Mouse (Mus musculus) activated CD4-positive, CD25-positive, alpha-beta regulatory T cell, adult 4 months (primary cell): Measurements from ENCODE around the gene Kri1. TPM values are rescaled to one million over a fixed set of nuclear protein-coding genes. Genes with fewer than 3 reads are reported as not detected.
"Not testable (repeated sequence)": the region's sequence is repeated elsewhere in the genome, so short reads cannot be mapped to it uniquely, and the experiment has no call there.

ENCODE experiments used
- ATAC-seq: one replicate; pipeline ENCODE4 v1.8.0; 2017
- polyA plus RNA-seq, 2 experiments: library from polyadenylated mRNA; unstranded; fragments of 100-300 nt; shearing (Covaris generic); gene quantifications; one replicate each; pipeline ENCODE4 v1.2.1; 2017

Kri1 gene
- polyA plus RNA-seq = 10 to 100 TPM; 20.8 to 26.1 TPM

GRCm38 (mm10) chr9:21287571-21288402, at the start of gene Kri1:
Gene Kri1, minus strand, starts transcription at chr9:21287969.
- ATAC-seq = peak; percentile 55

GRCm38 (mm10) chr9:21336491-21336890, 48.7 kb upstream of the Kri1 start:
- no peak for ATAC-seq

GRCm38 (mm10) chr9:21335391-21335790, 47.6 kb upstream of the Kri1 start:
- no peak for ATAC-seq

GRCm38 (mm10) chr9:21334747-21335146, 47.0 kb upstream of the Kri1 start:
- ATAC-seq = no peak

DNA sequence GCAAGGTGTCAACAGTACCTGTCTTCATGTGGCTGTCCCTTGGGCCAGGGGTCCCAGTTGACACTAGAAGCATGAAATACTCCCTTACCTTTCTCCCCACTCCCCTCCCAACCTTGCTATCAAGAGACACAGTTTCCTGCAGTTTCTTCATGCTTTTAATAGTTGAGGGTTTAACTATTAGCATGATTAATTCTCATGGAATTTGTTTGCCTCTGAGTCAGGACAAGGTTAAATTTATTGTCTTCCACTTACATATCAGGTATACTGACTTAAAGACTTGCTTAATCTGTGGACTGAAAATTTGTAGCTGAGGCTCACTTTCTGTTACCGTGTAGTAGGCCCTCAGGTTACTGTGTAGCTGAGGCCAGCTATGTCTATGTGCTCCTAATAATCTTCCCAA, 45.8 kb upstream of the Kri1 start:
- ATAC-seq = no peak

DNA sequence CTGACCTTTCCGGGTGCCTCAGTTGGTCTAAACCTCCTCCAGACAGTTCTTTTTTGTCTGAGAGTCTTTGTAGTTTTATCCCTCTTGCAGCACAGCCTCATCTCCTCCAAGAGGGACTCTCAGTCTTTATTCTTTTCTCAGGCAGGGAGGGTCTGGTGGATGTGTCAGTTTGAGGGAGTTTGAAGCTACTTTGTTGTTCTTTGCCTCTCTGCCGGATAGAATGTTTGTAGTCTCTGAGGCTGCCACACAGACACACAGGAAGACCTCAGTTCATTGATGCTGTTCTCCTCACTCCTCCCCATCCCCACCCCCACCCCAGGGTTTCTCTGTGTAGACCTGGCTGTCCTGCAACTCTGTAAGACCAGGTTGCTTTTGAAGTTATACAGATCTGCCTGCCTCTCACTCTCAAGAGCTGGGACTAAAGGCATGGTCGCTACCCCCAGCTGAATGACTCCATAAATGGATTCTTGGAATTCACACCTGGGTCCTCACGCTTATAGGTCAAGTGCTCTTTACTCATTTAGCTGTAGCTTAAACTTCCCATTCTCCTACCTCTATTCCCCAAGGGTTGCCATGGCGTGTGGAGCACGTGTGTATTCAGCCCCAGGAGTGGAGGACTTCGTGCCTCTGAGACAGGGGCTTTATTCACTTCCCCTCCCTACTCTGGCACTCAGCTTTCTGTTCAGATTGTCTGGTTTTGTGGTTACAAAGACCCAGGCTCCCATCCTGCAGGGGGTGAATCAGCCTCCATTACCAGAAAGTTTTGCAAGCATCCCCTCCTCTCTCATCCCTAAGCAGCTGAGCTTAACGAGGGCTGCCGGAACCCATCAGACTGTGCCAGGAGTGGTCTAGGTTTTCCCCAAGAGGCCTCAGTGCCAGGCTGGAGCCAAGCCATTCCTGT, 44.6 kb upstream of the Kri1 start:
- no peak for ATAC-seq

DNA sequence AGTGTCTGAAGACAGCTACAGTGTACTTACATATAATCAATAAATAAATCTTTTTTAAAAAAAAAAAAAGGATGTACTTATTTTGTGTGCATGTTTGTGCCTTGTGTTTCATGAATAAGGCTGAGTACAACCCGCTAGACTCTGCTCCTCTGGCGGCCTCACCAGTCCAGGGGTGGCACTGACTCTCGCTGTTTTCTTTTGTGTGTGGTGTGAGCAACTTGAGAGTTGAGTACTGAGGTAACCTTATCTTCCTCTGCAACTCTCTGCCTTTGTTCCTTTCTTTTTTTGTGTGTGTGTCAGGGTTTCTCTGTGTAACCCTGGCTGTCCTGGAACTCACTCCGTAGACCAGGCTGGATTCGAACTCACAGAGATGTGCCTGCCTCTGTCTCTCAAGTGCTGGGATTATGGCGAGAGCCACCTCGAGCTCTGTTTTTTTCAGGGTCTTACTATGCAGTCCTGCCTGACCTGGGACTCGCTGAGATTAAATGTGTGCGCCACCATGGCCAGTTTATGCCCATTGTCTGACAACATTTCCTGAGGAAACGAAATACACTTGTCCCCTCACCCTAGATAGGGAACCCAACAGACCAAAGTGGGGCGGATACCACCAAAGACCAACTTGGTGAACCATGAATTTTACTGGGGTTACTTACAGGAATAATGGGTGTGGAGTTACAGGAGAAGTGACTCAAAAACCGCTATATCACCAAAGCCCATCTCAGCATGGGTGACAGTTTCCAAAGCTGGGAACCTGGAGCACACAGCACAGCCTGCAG, 43.8 kb upstream of the Kri1 start:
- no peak for ATAC-seq

DNA sequence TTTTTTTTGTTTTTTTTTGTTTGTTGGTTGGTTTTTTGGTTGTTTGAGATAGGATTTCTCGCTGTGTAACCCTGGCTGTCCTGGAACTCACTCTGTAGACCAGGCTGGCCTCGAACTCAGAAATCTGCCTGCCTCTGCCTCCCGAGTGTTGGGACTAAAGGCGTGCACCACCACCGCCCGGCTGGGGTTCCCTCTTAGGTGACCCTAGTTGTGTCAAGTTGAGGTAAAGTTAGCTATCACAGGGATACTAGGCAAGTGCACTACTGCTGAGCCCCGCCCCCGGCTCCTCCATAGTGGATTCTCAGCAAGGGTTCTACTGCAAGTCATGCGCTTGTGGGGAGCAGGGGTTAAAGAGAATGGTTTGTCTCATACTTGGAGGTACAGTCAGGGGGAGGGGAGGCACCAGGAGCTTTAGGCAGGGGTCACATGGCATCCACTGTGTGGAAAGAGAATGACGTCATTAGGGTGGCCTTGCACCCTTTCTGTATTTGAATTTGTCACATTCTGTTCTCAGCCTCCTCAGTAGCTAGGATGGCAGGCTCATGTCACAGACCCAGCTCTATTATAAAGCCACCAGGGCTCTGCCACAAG, 42.0 kb upstream of the Kri1 start:
- ATAC-seq = peak; percentile 21

DNA sequence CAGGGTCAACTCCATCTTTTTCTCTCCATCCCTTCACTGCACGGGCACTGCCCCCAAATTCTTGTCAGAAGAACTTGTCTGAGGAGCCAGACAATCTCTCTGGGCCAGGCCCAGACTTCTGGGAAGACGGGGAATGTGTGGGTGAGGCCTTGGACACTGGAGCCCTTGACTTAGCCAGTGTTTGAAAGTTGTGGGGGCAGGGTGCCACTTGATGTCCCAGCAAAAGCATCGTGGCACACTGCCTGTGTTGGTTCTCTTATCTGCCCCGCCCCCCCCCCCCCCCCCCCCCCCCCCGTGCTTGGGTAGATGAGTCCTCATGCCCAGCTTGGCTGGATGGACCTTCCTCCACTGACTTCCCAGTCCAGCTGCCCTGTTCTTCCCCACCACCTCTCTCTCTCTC, 41.3 kb upstream of the Kri1 start:
- ATAC-seq = no peak

DNA sequence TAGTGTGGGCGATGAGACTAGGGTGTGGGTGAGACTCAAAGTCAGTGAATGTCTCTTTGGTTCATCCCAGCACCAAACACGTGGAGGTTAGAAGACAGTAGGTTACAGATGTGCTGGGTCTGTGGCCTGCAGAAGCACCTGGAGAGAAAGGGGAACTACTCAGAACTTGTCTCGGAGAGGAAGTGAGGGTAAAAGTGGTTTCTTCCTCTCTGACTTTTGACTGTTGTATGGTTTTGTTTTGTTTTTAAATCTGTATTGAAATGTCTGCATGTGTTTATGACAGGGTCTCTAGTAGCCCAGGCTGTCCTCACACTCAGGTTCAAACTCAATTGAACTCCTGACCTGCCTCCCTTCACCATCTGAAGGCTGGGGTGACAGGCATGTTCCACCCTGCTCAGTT, 40.3 kb upstream of the Kri1 start:
- peak; percentile 81 for ATAC-seq

DNA sequence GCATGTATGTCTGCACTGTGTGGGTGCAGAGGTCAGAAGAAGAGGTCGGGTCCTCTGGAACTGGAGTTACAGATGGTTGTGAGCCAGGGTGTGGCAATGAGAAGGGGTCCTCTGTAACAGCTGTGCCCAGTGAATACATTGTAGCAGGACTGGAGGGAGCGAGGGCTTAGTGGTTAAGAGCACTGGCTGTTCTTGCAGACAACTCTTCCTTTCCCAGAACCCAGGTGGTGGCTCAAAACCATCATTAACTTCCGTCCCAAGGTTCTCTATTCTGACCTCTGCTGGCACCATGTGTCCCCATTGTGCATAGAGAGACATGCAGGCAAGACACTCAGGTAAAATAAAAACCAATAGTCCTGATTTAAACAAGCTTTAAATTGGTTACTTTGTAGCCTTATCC, 39.8 kb upstream of the Kri1 start:
- ATAC-seq = no peak

GRCm38 (mm10) chr9:21324269-21324668, 36.5 kb upstream of the Kri1 start:
- ATAC-seq = no peak

- not testable (repeated sequence) for ATAC-seq
Measured at GRCm38 (mm10) chr9:21322917-21323297, 35.1 kb upstream of the Kri1 start.

DNA sequence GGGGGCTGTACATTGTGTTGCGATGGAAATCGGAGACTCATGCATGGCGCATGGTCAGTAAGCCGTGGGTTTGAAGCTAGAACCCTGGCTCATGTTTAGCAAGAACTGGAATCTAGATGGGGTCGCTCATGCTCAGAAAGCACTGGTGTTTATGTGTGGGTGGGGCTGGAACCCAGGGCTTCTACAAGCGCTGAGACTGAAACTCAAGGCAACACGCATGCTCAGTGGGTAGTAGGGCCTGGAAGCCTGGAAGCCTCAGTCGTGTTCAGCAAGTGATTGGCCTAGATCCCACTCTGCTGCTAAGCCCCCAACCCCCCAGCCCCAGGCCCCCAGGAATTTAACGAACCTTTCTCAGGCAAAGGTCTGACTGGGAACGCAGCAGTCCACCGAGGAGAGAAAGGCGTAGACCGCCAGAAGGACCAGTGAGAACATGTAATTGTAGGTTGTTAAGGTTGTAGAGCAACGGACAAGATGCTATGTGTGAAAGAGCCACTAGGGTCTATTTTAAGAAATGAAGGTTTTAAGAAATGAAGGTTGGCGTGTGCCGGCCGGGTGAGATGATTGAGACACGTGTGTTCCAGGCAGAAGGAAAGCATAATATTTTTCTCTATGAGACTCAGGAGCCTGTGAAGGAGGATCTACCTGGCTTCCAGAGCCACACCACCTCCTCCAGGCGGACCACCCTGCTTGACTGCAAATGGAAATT, 34.6 kb upstream of the Kri1 start:
- ATAC-seq = peak; percentile 12

- ATAC-seq = peak; percentile 62
Measured at GRCm38 (mm10) chr9:21321513-21321835, 33.7 kb upstream of the Kri1 start.

DNA sequence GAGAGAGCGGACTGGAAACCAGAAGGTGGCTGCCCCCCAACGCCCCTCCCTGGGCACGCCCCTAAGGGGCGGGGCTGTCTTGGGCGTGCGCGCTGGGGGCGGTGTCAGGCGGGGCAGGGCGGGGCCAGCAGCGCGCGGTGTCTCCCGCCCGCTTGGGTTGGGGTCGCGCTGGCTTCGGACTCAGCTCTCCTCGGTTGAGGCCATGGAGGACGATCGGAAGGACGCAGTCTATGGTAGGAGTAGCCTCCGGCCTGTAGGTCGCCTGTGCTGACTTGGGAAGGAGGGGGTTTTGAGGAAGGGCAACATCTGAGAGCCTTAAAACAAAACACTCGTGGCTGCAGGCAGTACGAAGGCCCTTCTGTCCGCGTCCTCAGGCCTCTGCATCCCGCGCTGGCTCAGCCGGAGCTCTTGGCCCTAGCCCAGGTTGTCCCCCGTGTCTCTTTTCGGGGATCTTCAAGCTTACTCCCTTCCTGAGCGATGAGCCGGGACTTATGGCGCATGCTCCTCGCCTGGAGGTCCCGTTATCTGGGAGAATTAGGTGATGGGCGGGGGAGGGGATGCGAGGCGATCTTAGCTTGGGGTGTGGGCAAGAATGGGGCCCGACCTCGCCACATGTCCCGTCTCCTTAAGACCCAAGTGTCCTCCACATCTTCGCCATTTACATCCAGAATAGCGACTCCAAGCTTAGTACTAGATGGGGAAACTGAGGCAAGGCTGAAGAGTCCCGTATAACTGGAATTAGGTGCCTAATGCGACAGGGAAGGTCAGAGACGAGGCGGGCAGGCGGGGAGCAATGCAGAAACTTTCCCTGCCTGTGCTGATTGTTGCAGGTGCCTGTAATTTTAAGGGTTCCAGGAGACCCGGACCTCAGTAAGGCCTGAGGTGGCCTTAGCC, 33.1 kb upstream of the Kri1 start, which contains the start of gene Slc44a2:
Gene Slc44a2, plus strand, starts transcription at position 80 of the 894 bp plus-strand sequence.
- peak; percentile 50 for ATAC-seq

DNA sequence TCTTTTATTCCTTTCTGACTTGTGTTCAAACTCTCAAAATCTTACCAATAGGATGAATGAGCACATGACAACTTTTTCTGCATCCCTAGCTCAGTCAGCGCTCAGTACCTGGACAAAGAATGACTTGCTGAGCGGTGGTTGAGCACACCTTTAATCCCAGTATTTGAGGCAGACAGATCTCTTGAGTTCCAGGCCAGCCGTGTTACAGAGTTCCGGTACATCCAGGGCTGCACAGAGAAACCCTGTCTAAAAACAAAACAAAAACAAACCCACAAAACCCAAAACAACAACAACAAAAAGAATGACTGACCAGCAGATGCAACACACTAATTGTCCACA, 32.5 kb upstream of the Kri1 start:
- ATAC-seq = peak; percentile 3

GRCm38 (mm10) chr9:21319503-21319902, 31.7 kb upstream of the Kri1 start:
- ATAC-seq = no peak

DNA sequence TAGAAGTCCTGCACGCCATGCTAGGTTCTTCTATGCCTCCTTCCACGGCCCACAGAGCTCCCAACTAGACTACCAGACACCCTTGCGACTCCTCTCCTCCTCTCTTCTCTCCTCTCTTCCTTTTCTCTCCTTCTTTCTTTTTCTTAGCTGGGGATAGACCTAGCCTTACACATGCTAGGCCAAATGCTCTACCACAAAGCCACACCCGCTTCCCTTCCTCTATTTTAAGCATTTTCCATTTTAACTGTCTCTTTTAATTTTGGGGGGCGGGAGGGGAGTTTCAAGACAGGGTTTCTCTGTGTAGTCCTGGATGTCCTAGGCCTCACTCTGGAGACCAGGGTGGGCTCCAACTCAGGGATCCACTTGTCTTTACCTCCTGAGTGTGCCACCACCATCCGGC, 31.0 kb upstream of the Kri1 start:
- no peak for ATAC-seq

- ATAC-seq = peak; percentile 48
Measured at GRCm38 (mm10) chr9:21316696-21317095, 28.9 kb upstream of the Kri1 start.

DNA sequence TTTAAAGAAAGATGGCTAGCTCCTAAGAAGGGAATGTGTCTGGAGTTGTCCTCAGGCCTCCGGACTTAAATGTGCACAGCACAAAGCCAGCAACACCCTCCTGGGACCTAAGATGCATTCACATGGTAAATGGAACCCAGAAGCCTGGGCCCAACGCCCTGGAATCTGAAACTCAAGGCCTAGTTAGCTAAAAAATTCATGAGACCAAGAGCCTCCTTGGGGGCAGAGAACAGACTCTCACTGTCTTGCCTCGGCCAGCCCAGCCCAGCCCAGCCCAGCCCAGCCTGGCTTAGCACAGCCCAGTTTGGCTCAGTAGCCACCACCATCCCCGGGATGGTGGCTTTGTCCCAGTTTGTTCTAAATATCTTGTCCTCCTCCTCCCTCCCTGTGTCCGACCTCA, 27.7 kb upstream of the Kri1 start:
- ATAC-seq = no peak
